In genomic region chr3:100889234-100889633, GRCm38 (mm10) we compare ENCODE assay signal across 10 mouse cellular contexts.
"Had no signal": no experiment of that assay in that cellular context is flagged by ENCODE, and none has a peak within 500 bp of the region (broad histone marks: within the 10 kb centered on the region; RNA-seq: fewer than 3 reads in every experiment).

No protein-coding gene starts in this region.

- H3K9me3 ChIP-seq: limb, embryonic 15.5 days; liver, embryonic 13.5 days; lung, embryonic 15.5 days had no signal

- H3K4me3 ChIP-seq: left cerebral cortex, adult 2 months; limb, embryonic 15.5 days; liver, embryonic 13.5 days; lung, embryonic 15.5 days; midbrain, embryonic 13.5 days had no signal

- H3K27me3 ChIP-seq: limb, embryonic 15.5 days; liver, embryonic 13.5 days; lung, embryonic 15.5 days; midbrain, embryonic 13.5 days had no signal

- H3K36me3 ChIP-seq: limb, embryonic 15.5 days; liver, embryonic 13.5 days; lung, embryonic 15.5 days; midbrain, embryonic 13.5 days had no signal

- H3K4me1 ChIP-seq: limb, embryonic 15.5 days; liver, embryonic 13.5 days; lung, embryonic 15.5 days; midbrain, embryonic 13.5 days had no signal

- DNase-seq: kidney, postnatal 25 days; liver, embryonic 13.5 days; liver, postnatal 0 days; lung, postnatal 14 days; right cerebral cortex, postnatal 14 days; thymus, postnatal 36 days had no signal

- H3K27ac ChIP-seq: limb, embryonic 15.5 days; liver, embryonic 13.5 days; lung, embryonic 15.5 days; midbrain, embryonic 13.5 days had no signal
